Mouse (Mus musculus): ENCODE measurements at regions not wholly inside any gene's neighbourhood (a gene's known extent, or its start where the extent isn't known, plus 50 kb on each side); places are given as distances from the start of the nearest gene placed in this dataset.

GRCm38 (mm10) chr15:51558215-51558614 lies 2326.5 kb upstream of the Gm7489 start:
- in situ Hi-C loops (cut with MseI, MboI), result no loop called here

- in situ Hi-C loops (cut with MseI, MboI), result no loop called here
Observed at GRCm38 (mm10) chr15:51565543-51565942, 2319.2 kb upstream of the Gm7489 start.

GRCm38 (mm10) chr15:51570631-51571030 lies 2314.1 kb upstream of the Gm7489 start:
- in situ Hi-C loops (cut with MseI, MboI), result no loop called here

GRCm38 (mm10) chr15:51574538-51575105 lies 2310.1 kb upstream of the Gm7489 start:
- in situ Hi-C loops (cut with MseI, MboI), result no loop called here

- in situ Hi-C loops (cut with MseI, MboI), result no loop called here
Observed at GRCm38 (mm10) chr15:51583636-51584035, 2301.1 kb upstream of the Gm7489 start.

- in situ Hi-C loops (cut with MseI, MboI), result no loop called here
Observed at GRCm38 (mm10) chr15:51586146-51586545, 2298.6 kb upstream of the Gm7489 start.

- in situ Hi-C loops (cut with MseI, MboI), result no loop called here
Observed at GRCm38 (mm10) chr15:51591406-51592068, 2293.2 kb upstream of the Gm7489 start.

GRCm38 (mm10) chr15:51592069-51592435 lies 2292.7 kb upstream of the Gm7489 start:
- in situ Hi-C loops (cut with MseI, MboI), result no loop called here

- in situ Hi-C loops (cut with MseI, MboI), result no loop called here
Observed at GRCm38 (mm10) chr15:51592511-51593498, 2291.9 kb upstream of the Gm7489 start.

GRCm38 (mm10) chr15:51594060-51594459 lies 2290.6 kb upstream of the Gm7489 start:
- in situ Hi-C loops (cut with MseI, MboI), result no loop called here

GRCm38 (mm10) chr15:51595655-51596054 lies 2289.1 kb upstream of the Gm7489 start:
- in situ Hi-C loops (cut with MseI, MboI), result no loop called here

GRCm38 (mm10) chr15:51597841-51598240 lies 2286.9 kb upstream of the Gm7489 start:
- in situ Hi-C loops (cut with MseI, MboI), result no loop called here

GRCm38 (mm10) chr15:51601128-51601855 lies 2283.4 kb upstream of the Gm7489 start:
- in situ Hi-C loops (cut with MseI, MboI), result no loop called here

GRCm38 (mm10) chr15:51621455-51621854 lies 2263.3 kb upstream of the Gm7489 start:
- in situ Hi-C loops (cut with MseI, MboI), result no loop called here

- in situ Hi-C loops (cut with MseI, MboI), result no loop called here
Observed at GRCm38 (mm10) chr15:51627463-51627862, 2257.2 kb upstream of the Gm7489 start.

- in situ Hi-C loops (cut with MseI, MboI), result no loop called here
Observed at GRCm38 (mm10) chr15:51628518-51628917, 2256.2 kb upstream of the Gm7489 start.

- in situ Hi-C loops (cut with MseI, MboI), result no loop called here
Observed at GRCm38 (mm10) chr15:51631881-51632280, 2252.8 kb upstream of the Gm7489 start.

GRCm38 (mm10) chr15:51633068-51633467 lies 2251.6 kb upstream of the Gm7489 start:
- in situ Hi-C loops (cut with MseI, MboI), result no loop called here

GRCm38 (mm10) chr15:51634726-51635125 lies 2250.0 kb upstream of the Gm7489 start:
- in situ Hi-C loops (cut with MseI, MboI), result no loop called here

GRCm38 (mm10) chr15:51635129-51635920 lies 2249.4 kb upstream of the Gm7489 start:
- in situ Hi-C loops (cut with MseI, MboI), result no loop called here

- in situ Hi-C loops (cut with MseI, MboI), result no loop called here
Observed at GRCm38 (mm10) chr15:51637570-51637969, 2247.1 kb upstream of the Gm7489 start.

All from mouse trophoblast stem cell (cell line).